In the genomic region with DNA sequence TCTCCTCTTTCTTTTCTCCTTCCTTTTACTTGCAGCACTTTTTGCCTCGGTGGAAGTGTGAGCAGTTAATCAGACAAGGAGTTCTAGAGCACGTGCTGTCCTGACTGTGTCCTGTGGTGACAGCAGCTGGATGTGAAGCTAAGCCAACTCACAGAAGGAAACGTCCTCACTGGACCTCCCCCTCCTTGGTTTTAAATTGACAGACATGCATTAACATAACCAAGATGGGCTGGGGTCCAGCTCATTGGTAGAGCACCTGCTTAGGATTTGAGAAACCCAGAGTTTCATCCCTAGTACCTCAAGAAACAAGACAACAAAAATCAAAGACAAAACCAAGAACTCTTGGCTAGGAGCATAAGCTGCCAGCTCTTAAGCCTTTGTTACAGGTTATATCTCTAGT, we compare ENCODE assay signal across 18 mouse cellular contexts.
"Had no signal": no experiment of that assay in that cellular context is flagged by ENCODE, and none has a peak within 500 bp of the region (broad histone marks: within the 10 kb centered on the region; RNA-seq: fewer than 3 reads in every experiment).

No protein-coding gene starts in this region.

- H3K27me3 ChIP-seq: midbrain, embryonic 12.5 days; neural tube, embryonic 13.5 days; neural tube, embryonic 15.5 days had no signal

- DNase-seq: lung, adult 18-20 months; lung, embryonic 14.5 days; lung, postnatal 10 days; lung, postnatal 4 days; midbrain, embryonic 14.5 days; retina, postnatal 1 day; right cerebral cortex, adult 18-20 months; right cerebral cortex, postnatal 25 days; right cerebral cortex, postnatal 4 days; spleen, adult 18-20 months; thymus, adult 18-20 months; thymus, postnatal 14 days; thymus, postnatal 36 days had no signal

- H3K4me1 ChIP-seq: midbrain, embryonic 10.5 days; midbrain, embryonic 12.5 days; neural tube, embryonic 13.5 days; neural tube, embryonic 15.5 days had no signal

- H3K9me3 ChIP-seq: midbrain, embryonic 10.5 days; midbrain, embryonic 12.5 days; neural tube, embryonic 13.5 days; neural tube, embryonic 15.5 days had no signal

- H3K9ac ChIP-seq: lung, embryonic 14.5 days; midbrain, embryonic 12.5 days; neural tube, embryonic 13.5 days; neural tube, embryonic 15.5 days had no signal

- H3K4me2 ChIP-seq: lung, embryonic 14.5 days; midbrain, embryonic 12.5 days; neural tube, embryonic 13.5 days; neural tube, embryonic 15.5 days had no signal

- H3K4me3 ChIP-seq: midbrain, embryonic 10.5 days; midbrain, embryonic 12.5 days; myocyte; neural tube, embryonic 13.5 days; neural tube, embryonic 15.5 days had no signal

- H3K27ac ChIP-seq: midbrain, embryonic 10.5 days; midbrain, embryonic 12.5 days; neural tube, embryonic 13.5 days; neural tube, embryonic 15.5 days had no signal
